Mouse (Mus musculus) bone marrow, adult 2 months (tissue): ENCODE results near the gene Lbhd2.

ENCODE experiments used
- CTCF ChIP-seq: fragments of 200-500 bp; IDR thresholded peaks from 2 replicates; pipeline ENCODE4 v1.5.1; 2011; ENCODE audit warnings: low read length, control low read depth; ENCODE audit not compliant: control insufficient read depth, insufficient read depth
- POLR2A ChIP-seq: fragments of 200-500 bp; IDR thresholded peaks from 2 replicates; pipeline ENCODE4 v1.6.1; 2011; ENCODE audit warnings: low read depth, mild to moderate bottlenecking, control low read depth, low read length, borderline replicate concordance; ENCODE audit not compliant: control insufficient read depth

DNA sequence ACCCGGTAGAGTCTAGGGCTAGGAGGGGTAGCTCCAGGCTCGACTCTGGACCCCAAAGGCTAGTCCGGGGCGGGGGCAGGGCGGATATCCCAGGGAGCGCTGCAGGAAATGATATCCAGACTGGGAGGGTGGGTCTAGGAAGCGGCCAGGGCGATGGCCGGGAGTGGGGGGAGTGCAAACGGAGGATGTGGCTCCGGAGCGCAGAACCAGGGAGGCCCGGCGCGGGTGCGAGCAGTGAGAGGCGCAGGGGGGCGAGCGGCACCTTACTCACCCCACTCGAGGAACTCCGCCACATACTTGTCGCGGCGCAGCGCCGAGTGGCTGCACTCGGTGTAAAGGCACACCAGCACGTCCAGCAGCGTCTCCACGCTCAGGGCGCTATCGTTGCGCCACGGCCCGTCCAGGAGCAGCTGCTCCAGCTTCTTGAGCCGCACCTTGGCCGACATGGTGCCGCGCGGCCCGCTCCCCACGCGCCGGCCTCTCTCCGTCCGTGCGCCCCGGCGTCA is 29.7 kb upstream of the Lbhd2 start:
- TF ChIP-seq CTCF: no peak
- TF ChIP-seq POLR2A: no peak
